In genomic region chr2:119355089-119355488, GRCm38 (mm10) we compare ENCODE assay signal across 10 mouse cellular contexts. TPM values are rescaled to one million over a fixed set of nuclear protein-coding genes. Genes with fewer than 3 reads are reported as not detected.
DNase-seq lines count a peak whose midpoint lies in the region; ATAC-seq and TF ChIP-seq lines count a peak whose summit lies in the region.
"Had no signal": no experiment of that assay in that cellular context is flagged by ENCODE, and none has a peak within 500 bp of the region (broad histone marks: within the 10 kb centered on the region; RNA-seq: fewer than 3 reads in every experiment).

No protein-coding gene starts in this region.

- H3ac ChIP-seq in myocyte (ENCODE audit: control insufficient read depth, insufficient read length): no peak overlapping the region

- no peak overlapping the region for H3K9ac ChIP-seq in liver, adult 2 months (ENCODE audit: low read depth, low read length)
- no peak overlapping the region for H3K9ac ChIP-seq in liver, embryonic 12.5 days
- H3K9ac ChIP-seq: limb, embryonic 15.5 days had no signal

- no peaks in the 10 kb centered on the region for H3K9me3 ChIP-seq in liver, embryonic 12.5 days (replicated peaks)
- H3K9me3 ChIP-seq: limb, embryonic 15.5 days; midbrain, embryonic 10.5 days had no signal

- H3K4me3 ChIP-seq in liver, adult 2 months (ENCODE audit: insufficient read depth, low read depth, low read length): no peak overlapping the region
- no peak overlapping the region for H3K4me3 ChIP-seq in liver, embryonic 12.5 days
- H3K4me3 ChIP-seq in myocyte: peak overlapping the region; percentile 99
- no peak overlapping the region for H3K4me3 ChIP-seq in left cerebral cortex, adult 2 months
- H3K4me3 ChIP-seq: limb, embryonic 15.5 days; midbrain, embryonic 10.5 days had no signal

- intact Hi-C loops in left cerebral cortex, adult 2 months (cut with DNase I): no loop called here

- no peak for ATAC-seq in liver, embryonic 12.5 days
- peak; percentile 75 for ATAC-seq in cerebellum, adult (ENCODE audit: insufficient number of reproducible peaks, low FRiP score, low TSS enrichment)

- no peaks in the 10 kb centered on the region; the same call in 1 of the 2 replicates for H3K36me3 ChIP-seq in liver, adult 2 months (ENCODE audit: control insufficient read depth, insufficient read depth, low read length)
- H3K36me3 ChIP-seq in liver, embryonic 12.5 days: no peaks in the 10 kb centered on the region; the same call in 1 of the 2 replicates
- H3K36me3 ChIP-seq in myocyte (ENCODE audit: control insufficient read depth, insufficient read depth): peaks cover 30% of the 10 kb centered on the region
- H3K36me3 ChIP-seq: limb, embryonic 15.5 days; midbrain, embryonic 10.5 days had no signal

- peak; percentile 99 for DNase-seq in liver, adult 2 months (ENCODE audit: extremely low read depth, low read depth, low spot score)
- DNase-seq in gastrocnemius, adult 18-20 months (ENCODE audit: low spot score): peak; percentile 94
- DNase-seq in left cerebral cortex, adult 2 months (ENCODE audit: extremely low spot score in 1 of 2, low spot score in 2 of 2): no peak
- no peak for DNase-seq in T-cell, adult 2 months (ENCODE audit: low spot score)

- peak overlapping the region; percentile 84 for H3K27ac ChIP-seq in liver, adult 2 months (replicated peaks; ENCODE audit: insufficient read depth, low read depth, low read length)
- H3K27ac ChIP-seq in liver, embryonic 12.5 days: no peak overlapping the region
- H3K27ac ChIP-seq in left cerebral cortex, adult 2 months: no peak overlapping the region
- H3K27ac ChIP-seq: limb, embryonic 15.5 days; midbrain, embryonic 10.5 days had no signal

- H3K27me3 ChIP-seq in liver, adult 2 months (ENCODE audit: control insufficient read depth, insufficient read depth, low read length): no peaks in the 10 kb centered on the region
- H3K27me3 ChIP-seq in liver, embryonic 12.5 days (replicated peaks): peaks cover 46% of the 10 kb centered on the region
- H3K27me3 ChIP-seq in myocyte (ENCODE audit: control insufficient read depth, insufficient read depth, insufficient read length): no peaks in the 10 kb centered on the region

- no peak for TF ChIP-seq CTCF in liver, adult 2 months (IDR thresholded peaks at IDR 0.05; ENCODE audit: low read depth, low read length)
- TF ChIP-seq CTCF in left cerebral cortex, adult 2 months (IDR thresholded peaks at IDR 0.05): no peak

- 28% methylated on average over 3 of the region's 3 CpGs for WGBS in liver, adult 2 months
- WGBS in liver, embryonic 12.5 days (ENCODE audit: insufficient replicate concordance): 75% methylated on average over 3 of the region's 3 CpGs

- peaks cover 21% of the 10 kb centered on the region for H3K4me1 ChIP-seq in liver, adult 2 months (ENCODE audit: control insufficient read depth, insufficient read depth, low read length)
- peaks cover 40% of the 10 kb centered on the region for H3K4me1 ChIP-seq in liver, embryonic 12.5 days

- no peak for TF ChIP-seq POLR2A in liver, adult 2 months (IDR thresholded peaks at IDR 0.05; ENCODE audit: extremely low read depth, insufficient read depth, low read length)
- peak; percentile 87 for TF ChIP-seq POLR2A in myocyte (IDR thresholded peaks at IDR 0.05; ENCODE audit: insufficient read length, low read depth)

- no peak overlapping the region for H3K4me2 ChIP-seq in liver, embryonic 12.5 days
- peak overlapping the region; percentile 94 for H3K4me2 ChIP-seq in myocyte (ENCODE audit: low read depth)
- H3K4me2 ChIP-seq: limb, embryonic 15.5 days had no signal

- 0 out of 2 replicates have a peak, but pooled peaks cover 4% of the 10 kb centered on the region for H3K79me2 ChIP-seq in liver, adult 2 months (ENCODE audit: control insufficient read depth, insufficient read depth, low read length)
- peaks cover 32% of the 10 kb centered on the region for H3K79me2 ChIP-seq in myocyte (ENCODE audit: control insufficient read depth, insufficient read depth)

TF ChIP-seq in myocyte, 11 proteins besides CTCF, POLR2A, EP300 and RAD21:
- no peak for TF ChIP-seq E2F4 (IDR thresholded peaks at IDR 0.05; ENCODE audit: insufficient read depth)
- peak; percentile 98 for TF ChIP-seq POLR2AphosphoS2 (IDR thresholded peaks at IDR 0.05; ENCODE audit: insufficient read length, low read depth)
- no peak for TF ChIP-seq REST (IDR thresholded peaks at IDR 0.05; ENCODE audit: insufficient read depth, insufficient read length)

RNA-seq across cellular contexts. Expression of gene Chac1, which starts 4.1 kb away (rescaled TPM):
- 3.2 and 5.5 TPM in 2 replicates for total RNA-seq in liver, adult 2 months (2014; rRNA removed)
- polyA plus RNA-seq in liver, adult 2 months (2012; rRNA removed): 4.1 and 6.1 TPM in 2 replicates
- 1.0 and 1.4 TPM in 2 replicates for polyA plus RNA-seq in liver, embryonic 12.5 days (2016; fragmentation: Nextera tagmentation; extraction: Ambion mirVana)
- total RNA-seq in gastrocnemius, adult 18-20 months (2021): 100 to 1,000 TPM in 1 of 2 experiments, 10 to 100 TPM in 1; 50.6 to 108 TPM
- polyA plus RNA-seq in myocyte (2012; fragmentation: generic; extraction: Trizol): 273 TPM
- 1 to 10 TPM; 7.5 to 8.7 TPM for total RNA-seq in left cerebral cortex, adult 2 months (2021)

RNA-seq across cellular contexts. Expression of gene Dll4, which starts 29.5 kb away (rescaled TPM):
- 3.0 and 5.2 TPM in 2 replicates for total RNA-seq in liver, adult 2 months (2014; rRNA removed)
- polyA plus RNA-seq in liver, adult 2 months (2012; rRNA removed): 3.1 and 4.1 TPM in 2 replicates
- 3.0 and 3.1 TPM in 2 replicates for polyA plus RNA-seq in liver, embryonic 12.5 days (2016; fragmentation: Nextera tagmentation; extraction: Ambion mirVana)
- total RNA-seq in gastrocnemius, adult 18-20 months (2021): 1 to 10 TPM; 3.2 to 4.5 TPM
- polyA plus RNA-seq in myocyte (2012; fragmentation: generic; extraction: Trizol): not detected
- total RNA-seq in left cerebral cortex, adult 2 months (2021): 1 to 10 TPM; 2.3 to 2.4 TPM
- total RNA-seq: neutrophil, adult 5-6 weeks had no signal

Comparison
In these comparisons a context has a peak if more than half of its experiments do, and no peak if none do; other contexts are left out.
1. DNase-seq: peak in liver, adult 2 months (single experiment) and gastrocnemius, adult 18-20 months (single experiment); none in left cerebral cortex, adult 2 months (0 of 2) and T-cell, adult 2 months (single experiment).